Mouse (Mus musculus) E14TG2a.4 (cell line): ENCODE measurements around the gene Tatdn3.
A peak's percentile ranks its signal among the peaks of the same experiment; 100 is the strongest.

Source experiments
- H3K27me3 ChIP-seq: 2 replicates; pipeline ENCODE4 v1.6.1; 2014; ENCODE audit warnings: low read length, control low read depth; ENCODE audit not compliant: insufficient read depth
- H3K36me3 ChIP-seq: 2 replicates; pipeline ENCODE4 v1.6.1; 2014; ENCODE audit warnings: low read length, control low read depth; ENCODE audit not compliant: insufficient read depth
- H3K4me1 ChIP-seq: replicated peaks from 2 replicates; pipeline ENCODE4 v1.6.1; 2014; ENCODE audit warnings: low read depth, low read length, control low read depth
- H3K4me3 ChIP-seq: replicated peaks from 2 replicates; pipeline ENCODE4 v1.5.1; 2014; ENCODE audit warnings: mild to moderate bottlenecking, low read length
- H3K9me3 ChIP-seq: 2 replicates; pipeline ENCODE4 v1.6.1; 2014; ENCODE audit warnings: low read length, control low read depth
- CTCF ChIP-seq: conservative IDR thresholded peaks from 2 replicates; pipeline ENCODE4 v1.5.1; 2014; ENCODE audit warnings: low read length
- NANOG ChIP-seq: IDR thresholded peaks from 2 replicates; pipeline ENCODE4 v1.6.1; 2014; ENCODE audit warnings: borderline replicate concordance, low read length, mixed read lengths
- POU5F1 ChIP-seq: IDR thresholded peaks from 2 replicates; pipeline ENCODE4 v1.6.1; 2014; ENCODE audit warnings: low read length, borderline replicate concordance

Gene Tatdn3

GRCm38 (mm10) chr1:191086304-191086878 lies 23.7 kb upstream of the Tatdn3 start:
- no peak overlapping the region for H3K4me3 ChIP-seq
- TF ChIP-seq NANOG (no peak), CTCF (no peak), POU5F1 (no peak)
- H3K4me1 ChIP-seq = peaks cover 30% of the 10 kb centered on the region
- H3K36me3 ChIP-seq = peaks cover 55% of the 10 kb centered on the region
- H3K9me3 ChIP-seq = peaks cover 33% of the 10 kb centered on the region
- no peaks in the 10 kb centered on the region for H3K27me3 ChIP-seq

GRCm38 (mm10) chr1:191085597-191085996 lies 22.9 kb upstream of the Tatdn3 start:
- H3K4me1 ChIP-seq = peaks cover 30% of the 10 kb centered on the region
- TF ChIP-seq NANOG = no peak
- peaks cover 34% of the 10 kb centered on the region for H3K9me3 ChIP-seq
- H3K4me3 ChIP-seq = no peak overlapping the region
- no peaks in the 10 kb centered on the region for H3K27me3 ChIP-seq
- peaks cover 62% of the 10 kb centered on the region for H3K36me3 ChIP-seq

GRCm38 (mm10) chr1:191084951-191085559 lies 22.3 kb upstream of the Tatdn3 start:
- TF ChIP-seq CTCF = peak; percentile 72
- TF ChIP-seq POU5F1 = no peak
- Histone ChIP-seq H3K9me3 (peaks cover 34% of the 10 kb centered on the region), H3K27me3 (no peaks in the 10 kb centered on the region), H3K36me3 (peaks cover 68% of the 10 kb centered on the region), H3K4me1 (peaks cover 30% of the 10 kb centered on the region), H3K4me3 (no peak overlapping the region)

- peaks cover 82% of the 10 kb centered on the region for H3K36me3 ChIP-seq
- TF ChIP-seq CTCF (no peak), POU5F1 (no peak), NANOG (no peak)
- H3K9me3 ChIP-seq = peaks cover 43% of the 10 kb centered on the region
- no peaks in the 10 kb centered on the region for H3K27me3 ChIP-seq
- peaks cover 30% of the 10 kb centered on the region for H3K4me1 ChIP-seq
- H3K4me3 ChIP-seq = no peak overlapping the region
Measured at GRCm38 (mm10) chr1:191083230-191083629, 20.5 kb upstream of the Tatdn3 start.

GRCm38 (mm10) chr1:191075199-191075883 lies 12.6 kb upstream of the Tatdn3 start:
- Histone ChIP-seq H3K4me3 (no peak overlapping the region), H3K9me3 (peaks cover 77% of the 10 kb centered on the region), H3K27me3 (no peaks in the 10 kb centered on the region), H3K36me3 (peaks cover 99% of the 10 kb centered on the region), H3K4me1 (peaks cover 10% of the 10 kb centered on the region)
- TF ChIP-seq CTCF (peak; percentile 39), NANOG (no peak)

GRCm38 (mm10) chr1:191073486-191073885 lies 10.8 kb upstream of the Tatdn3 start:
- Histone ChIP-seq H3K36me3 (peaks cover 99% of the 10 kb centered on the region), H3K4me3 (no peak overlapping the region), H3K4me1 (peaks cover 28% of the 10 kb centered on the region), H3K27me3 (no peaks in the 10 kb centered on the region), H3K9me3 (peaks cover 88% of the 10 kb centered on the region)
- TF ChIP-seq CTCF = no peak
- no peak for TF ChIP-seq POU5F1
- TF ChIP-seq NANOG = no peak

- Histone ChIP-seq H3K9me3 (peaks cover 87% of the 10 kb centered on the region), H3K36me3 (peaks cover 99% of the 10 kb centered on the region), H3K4me1 (peaks cover 32% of the 10 kb centered on the region), H3K27me3 (no peaks in the 10 kb centered on the region), H3K4me3 (no peak overlapping the region; the same call in 1 of the 2 replicates)
- no peak for TF ChIP-seq POU5F1
- TF ChIP-seq CTCF = no peak
- TF ChIP-seq NANOG = no peak
Measured at GRCm38 (mm10) chr1:191073001-191073400, 10.3 kb upstream of the Tatdn3 start.

GRCm38 (mm10) chr1:191072329-191072913 lies 9.7 kb upstream of the Tatdn3 start:
- peaks cover 82% of the 10 kb centered on the region for H3K9me3 ChIP-seq
- H3K4me3 ChIP-seq = no peak overlapping the region; the same call in 1 of the 2 replicates
- peaks cover 32% of the 10 kb centered on the region for H3K4me1 ChIP-seq
- TF ChIP-seq CTCF = no peak
- no peak for TF ChIP-seq NANOG
- TF ChIP-seq POU5F1 = no peak
- peaks cover 99% of the 10 kb centered on the region for H3K36me3 ChIP-seq
- H3K27me3 ChIP-seq = no peaks in the 10 kb centered on the region

GRCm38 (mm10) chr1:191071613-191072012 lies 8.9 kb upstream of the Tatdn3 start:
- no peak for TF ChIP-seq NANOG
- TF ChIP-seq POU5F1 = no peak
- TF ChIP-seq CTCF = no peak
- peaks cover 35% of the 10 kb centered on the region for H3K4me1 ChIP-seq
- H3K27me3 ChIP-seq = no peaks in the 10 kb centered on the region
- peaks cover 99% of the 10 kb centered on the region for H3K36me3 ChIP-seq
- H3K9me3 ChIP-seq = peaks cover 75% of the 10 kb centered on the region
- H3K4me3 ChIP-seq = no peak overlapping the region
